Mouse (Mus musculus) left cerebral cortex, postnatal 4 days (tissue): ENCODE measurements around the gene Gak. TPM values are rescaled to one million over a fixed set of nuclear protein-coding genes. Genes with fewer than 3 reads are reported as not detected.

ENCODE experiments used
- DNase-seq: peaks from one replicate; pipeline ENCODE4 v3.0.0-alpha.2; 2022
- intact Hi-C: fragments of 180-260 bp; cut with DNase I; formaldehyde crosslinking; loops from one replicate; pipeline ENCODE4 v1.15.1; 2025
- total RNA-seq, 2 experiments: library from RNA; stranded (reverse); gene quantifications; 2 replicates each; pipeline ENCODE4 v1.2.3; 2021

Gak gene
- total RNA-seq, result 10 to 100 TPM; 72.0 to 78.4 TPM

DNA sequence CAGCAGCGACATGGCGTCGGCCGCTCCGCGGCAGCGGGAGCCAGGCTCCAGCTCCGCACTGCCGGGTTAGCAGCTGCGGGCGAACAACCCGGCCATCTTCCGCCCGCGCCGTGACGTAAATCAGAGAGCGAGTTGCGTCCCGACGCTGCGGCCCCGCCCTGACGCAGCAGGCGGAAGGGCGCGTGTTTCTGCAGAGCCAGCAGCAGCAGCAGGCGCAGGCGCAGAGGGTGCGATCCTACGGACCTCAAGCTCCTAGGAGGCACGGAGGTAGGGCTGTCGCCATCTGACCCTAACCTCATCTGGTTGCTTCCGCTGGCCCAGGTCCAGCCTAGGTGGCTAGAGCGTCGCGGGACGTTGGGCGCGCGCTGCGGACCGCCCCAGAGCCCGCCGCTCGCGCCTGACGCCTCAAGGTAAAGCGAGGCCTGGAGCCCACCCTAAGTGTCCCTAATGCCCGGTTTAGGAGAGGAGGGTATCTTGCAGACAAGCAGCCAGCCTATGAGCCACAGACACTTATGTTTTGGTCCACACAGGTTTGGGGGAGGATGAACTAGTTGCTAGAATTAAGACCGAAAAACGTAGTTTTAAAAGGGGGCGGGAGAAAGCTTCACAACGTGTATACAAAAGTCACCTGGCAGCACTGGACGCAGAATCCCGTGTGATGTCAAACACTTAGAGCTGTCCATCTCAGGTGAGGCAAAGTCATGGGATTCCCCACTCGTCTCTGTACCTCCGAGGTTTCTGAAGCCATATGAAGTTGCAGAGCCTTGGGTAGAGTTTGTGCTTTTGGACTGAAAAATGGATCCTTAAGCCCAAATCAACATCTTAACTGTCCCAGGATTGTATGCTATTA is at the start of gene Gak, which contains the start of gene Tmem175:
TSS of gene Gak (minus strand) at position 122 of the 850 bp plus-strand sequence.
TSS of gene Tmem175 (plus strand) at position 137 of the 850 bp plus-strand sequence.
- intact Hi-C loops, result no loop called here
- DNase-seq, result peak; percentile 93

GRCm38 (mm10) chr5:108678296-108678854 is 48.8 kb upstream of the Gak start:
- intact Hi-C loops, result no loop called here
- DNase-seq, result no peak

GRCm38 (mm10) chr5:108677605-108678295 is 48.2 kb upstream of the Gak start:
- peak; percentile 77 for DNase-seq
- intact Hi-C loops, result no loop called here

- peak; percentile 25 for DNase-seq
Observed at GRCm38 (mm10) chr5:108676772-108677498, 47.4 kb upstream of the Gak start.

DNA sequence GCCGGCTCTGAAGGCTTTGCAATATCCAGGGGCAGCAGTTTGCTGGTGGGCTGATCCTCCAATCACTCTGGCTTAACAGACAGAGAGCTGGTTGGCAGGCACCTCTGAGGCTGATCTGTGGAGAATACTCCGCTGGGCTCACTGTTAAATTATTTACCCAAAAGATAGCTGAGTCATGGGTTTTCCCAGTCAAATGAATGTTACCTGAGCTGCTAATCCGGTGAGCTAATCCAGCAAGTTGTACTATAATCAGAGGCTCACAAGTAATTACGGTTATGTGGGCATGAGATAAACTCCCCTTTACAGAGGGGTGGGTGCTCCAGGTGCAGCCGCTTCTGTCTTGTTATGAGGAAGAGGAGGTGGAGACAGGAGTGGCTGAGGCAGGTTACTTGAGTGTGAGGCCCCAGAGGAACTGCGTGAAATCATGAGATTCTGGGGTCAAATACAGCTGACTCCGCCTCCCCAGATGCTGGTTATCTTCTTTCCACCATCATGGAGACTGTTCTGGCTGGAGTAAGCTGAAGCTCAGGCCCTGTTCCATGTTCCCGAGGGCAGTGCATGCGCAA is 45.8 kb upstream of the Gak start, which contains the start of gene Slc26a1:
TSS of gene Slc26a1 (minus strand) at position 319 of the 566 bp plus-strand sequence.
- intact Hi-C loops, result no loop called here
- DNase-seq, result no peak

More at GRCm38 (mm10) chr5:108676772-108677498, 47.4 kb upstream of the Gak start:
- intact Hi-C loops, result no loop called here

GRCm38 (mm10) chr5:108674624-108675023 is 45.1 kb upstream of the Gak start:
- no peak for DNase-seq
- intact Hi-C loops, result no loop called here

DNA sequence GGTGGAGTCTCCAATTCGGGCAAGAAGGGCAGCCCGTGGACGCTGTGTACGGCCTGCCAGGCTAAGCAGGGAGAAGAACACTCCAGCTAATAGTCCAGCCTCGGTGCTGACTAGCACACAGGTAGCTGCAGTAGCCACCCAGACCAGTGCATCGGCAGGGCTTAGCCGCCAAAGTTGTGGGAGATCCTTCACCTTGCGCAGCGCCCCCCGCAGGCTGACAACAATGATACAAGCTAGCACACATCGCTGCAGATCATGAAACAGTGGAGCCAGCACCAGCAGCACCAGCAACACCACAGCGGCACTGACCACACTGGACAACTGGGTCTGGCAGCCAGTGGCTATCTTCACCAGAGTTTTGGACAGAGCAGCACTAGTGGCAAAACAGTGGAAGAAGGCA is 42.2 kb upstream of the Gak start:
- DNase-seq, result no peak

DNA sequence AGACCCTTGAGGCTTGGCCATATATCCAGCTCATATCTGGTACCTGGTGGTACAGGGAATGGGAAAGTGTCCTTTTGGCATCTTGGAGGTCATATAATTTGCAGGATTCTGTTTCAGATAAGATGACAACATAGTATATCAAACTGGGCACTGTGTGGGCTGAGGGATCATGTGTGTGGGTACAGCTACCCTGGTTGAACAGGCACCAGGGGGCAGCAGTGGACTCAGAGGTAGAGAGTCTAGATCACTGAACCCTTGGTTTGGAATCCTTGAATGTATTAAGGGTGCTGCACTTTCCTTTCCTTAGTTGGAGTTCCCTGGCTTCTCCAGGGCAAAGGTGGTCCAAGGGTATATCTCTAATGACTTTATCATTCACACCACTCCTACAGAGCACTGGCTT is 41.2 kb upstream of the Gak start:
- peak; percentile 54 for DNase-seq
- intact Hi-C loops, result no loop called here

More for the DNA sequence above, 42.2 kb upstream of the Gak start:
- intact Hi-C loops, result no loop called here

GRCm38 (mm10) chr5:108669986-108670385 is 40.4 kb upstream of the Gak start:
- no peak for DNase-seq
- intact Hi-C loops, result no loop called here

DNA sequence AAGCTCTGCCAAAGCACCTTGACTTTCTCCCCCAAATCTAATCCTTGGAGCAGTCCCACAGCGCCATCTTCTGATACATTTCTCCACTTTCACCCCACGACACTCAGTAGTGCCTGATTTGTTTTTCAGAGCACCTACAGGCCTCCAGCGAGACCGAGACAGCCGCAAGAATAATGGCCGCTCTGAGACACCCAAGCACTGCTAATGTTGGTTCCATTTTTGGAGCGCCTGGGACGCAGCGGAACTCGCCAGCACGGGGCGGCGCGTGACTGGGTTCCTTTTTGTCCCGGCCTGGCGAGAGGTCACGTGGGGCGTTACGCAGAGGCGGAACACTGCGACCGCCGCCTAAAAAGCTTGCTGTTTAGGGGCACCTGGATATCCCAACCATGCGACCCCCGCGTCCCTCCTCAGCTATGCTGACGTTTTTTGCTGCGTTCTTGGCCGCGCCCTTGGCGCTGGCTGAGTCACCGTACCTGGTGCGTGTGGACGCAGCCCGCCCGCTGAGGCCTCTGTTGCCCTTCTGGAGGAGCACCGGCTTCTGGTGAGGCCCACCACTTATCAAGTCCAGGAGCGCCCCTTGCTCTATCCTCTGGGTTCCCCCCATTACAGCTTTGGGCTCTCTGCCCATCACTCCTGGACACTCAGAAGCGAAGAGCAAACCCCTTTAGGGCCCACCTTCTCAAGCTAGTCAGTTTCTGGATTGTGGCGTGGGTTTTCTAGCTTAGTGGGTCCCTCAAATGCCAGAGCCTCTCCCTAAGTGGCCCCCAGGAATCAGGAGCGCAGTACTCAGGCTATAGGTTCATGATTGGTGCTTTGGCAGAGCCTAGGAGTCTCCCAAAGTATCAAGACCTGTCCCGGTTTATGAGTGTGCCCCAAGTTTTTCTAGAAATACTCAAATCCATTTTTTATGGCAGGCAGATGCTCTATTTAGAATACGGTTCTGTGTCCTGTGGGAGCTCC is 39.7 kb upstream of the Gak start, which contains the start of gene Dgkq:
TSS of gene Dgkq (minus strand) at position 696 of the 960 bp plus-strand sequence.
- intact Hi-C loops, result no loop called here

DNA sequence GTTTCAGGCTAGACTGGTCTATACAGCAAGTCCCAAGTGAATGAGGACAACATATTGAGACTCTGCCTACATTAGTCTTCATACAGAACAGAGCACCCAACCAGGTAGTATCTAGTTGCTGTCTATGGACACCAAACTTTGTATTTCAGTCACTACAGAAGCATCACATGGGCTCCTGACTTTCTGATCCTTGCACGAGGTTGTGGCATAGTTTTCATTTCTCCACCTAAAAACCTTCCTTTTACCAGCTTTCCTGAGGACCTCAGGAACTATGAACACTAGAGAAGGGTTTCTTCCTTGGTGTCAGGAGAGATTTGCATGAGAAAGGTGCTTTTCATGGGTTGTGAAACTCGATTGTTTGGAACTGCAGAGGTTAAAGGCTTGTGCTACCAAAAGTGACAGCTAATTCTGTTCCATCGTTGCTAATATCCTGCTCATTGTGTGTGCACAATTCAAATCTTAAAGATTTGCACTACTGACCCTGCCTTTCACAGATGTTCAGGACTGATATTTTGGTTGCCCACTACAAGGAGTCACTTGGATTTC is 38.9 kb upstream of the Gak start:
- DNase-seq, result no peak
- intact Hi-C loops, result no loop called here

More for the DNA sequence above, 39.7 kb upstream of the Gak start, which contains the start of gene Dgkq:
- peak; percentile 78 for DNase-seq

GRCm38 (mm10) chr5:108667370-108667769 is 37.8 kb upstream of the Gak start:
- intact Hi-C loops, result no loop called here
- no peak for DNase-seq

- intact Hi-C loops, result no loop called here
- DNase-seq, result no peak
Observed at GRCm38 (mm10) chr5:108665066-108665465, 35.5 kb upstream of the Gak start.

DNA sequence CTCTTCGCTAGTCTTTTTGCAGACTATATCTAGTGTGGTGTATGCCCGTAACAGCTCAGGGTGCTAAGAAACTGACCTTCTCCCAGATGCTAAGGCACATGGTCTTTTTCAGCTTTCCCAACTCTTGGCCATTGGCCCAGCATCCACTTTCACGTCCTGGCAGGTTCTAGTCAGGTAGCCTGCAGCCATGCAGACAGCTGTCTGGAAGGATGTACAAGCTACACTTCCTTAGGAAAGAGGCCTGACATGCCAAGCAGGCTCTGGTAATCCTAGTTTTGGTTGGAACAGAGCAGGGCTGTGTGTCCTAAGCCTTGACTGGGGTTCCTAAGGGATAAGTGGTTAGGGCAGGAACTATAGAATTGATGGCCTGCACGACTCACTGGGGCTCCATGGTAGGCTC is 33.2 kb upstream of the Gak start:
- intact Hi-C loops, result no loop called here
- no peak for DNase-seq

DNA sequence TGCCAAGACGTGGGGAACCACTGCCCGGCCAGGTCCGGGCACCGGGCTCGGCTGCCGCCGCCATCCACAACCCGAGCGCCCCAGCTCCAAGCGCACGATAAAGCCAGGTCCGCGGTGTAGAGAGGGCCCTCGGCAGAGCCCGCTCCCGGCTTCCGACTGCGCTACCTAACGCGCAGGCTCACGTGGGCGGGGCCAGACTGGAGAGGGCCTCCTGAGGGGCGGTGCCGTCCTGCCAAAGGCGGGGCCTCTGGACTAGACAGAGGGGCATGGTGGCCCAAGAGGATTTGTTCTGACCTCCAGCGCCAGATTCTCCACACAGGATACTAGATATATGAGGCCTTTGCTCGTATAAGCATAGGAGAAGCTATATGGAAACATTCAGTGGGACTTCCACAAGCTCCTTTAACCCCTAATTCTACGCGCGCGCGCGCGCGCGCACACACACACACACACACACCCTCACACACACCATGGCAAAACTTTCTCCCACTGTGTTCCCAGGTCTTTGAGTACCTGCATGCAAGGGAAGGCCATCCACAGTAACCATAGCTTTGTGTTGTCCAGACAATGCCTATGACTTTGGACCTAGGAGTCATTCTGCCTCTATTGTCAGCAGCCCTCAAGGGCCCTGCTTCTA is 31.2 kb upstream of the Gak start:
- intact Hi-C loops, result no loop called here
- DNase-seq, result peak; percentile 93

GRCm38 (mm10) chr5:108659698-108660631 is 30.4 kb upstream of the Gak start, which contains the start of gene Idua:
Gene Idua, plus strand, starts transcription at chr5:108660331.
- DNase-seq, result no peak
- intact Hi-C loops, result no loop called here

DNA sequence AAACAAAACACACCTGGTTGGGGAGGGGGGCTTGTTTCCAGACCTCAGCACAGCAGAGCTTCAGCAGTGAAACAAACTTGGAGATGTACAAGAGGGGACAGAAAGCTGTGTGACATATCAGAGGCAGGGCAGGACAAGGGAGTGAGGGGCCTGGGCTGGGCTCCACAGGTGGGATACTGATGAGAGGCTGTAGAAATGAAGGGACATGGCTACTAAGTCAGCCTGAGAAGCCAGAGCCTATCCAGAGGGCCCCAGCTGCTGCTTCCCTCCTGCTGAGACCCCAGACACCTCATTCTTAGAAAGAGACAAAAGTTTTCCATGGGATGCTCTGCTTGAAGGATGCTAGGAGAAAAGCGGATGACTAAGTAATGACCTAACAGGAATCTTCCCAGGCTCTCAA is 29.1 kb upstream of the Gak start:
- intact Hi-C loops, result no loop called here
- DNase-seq, result no peak
